Mouse (Mus musculus): ENCODE data around the gene Snx4.

Gene Snx4

DNA sequence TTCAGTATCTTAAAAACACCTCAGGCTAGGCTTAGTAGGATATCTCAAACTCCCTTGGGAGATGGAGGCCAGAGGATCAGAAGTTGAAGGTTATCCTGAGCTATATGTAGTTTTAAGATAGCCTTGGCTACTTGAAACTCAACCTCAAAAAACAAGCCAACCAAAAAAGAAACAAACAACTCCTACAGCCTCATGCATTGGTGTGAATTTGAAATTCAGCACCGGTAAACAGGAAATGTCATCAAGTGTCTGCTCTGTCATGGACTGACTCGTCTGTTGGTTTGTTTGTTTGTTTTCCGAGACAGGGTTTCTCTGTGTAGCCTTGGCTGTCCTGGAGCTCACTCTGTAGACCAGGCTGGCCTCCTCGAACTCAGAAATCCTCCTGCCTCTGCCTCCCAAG lies 20.6 kb downstream of the Snx4 start:
- no peak for DNase-seq (ENCODE audit: low spot score)

DNA sequence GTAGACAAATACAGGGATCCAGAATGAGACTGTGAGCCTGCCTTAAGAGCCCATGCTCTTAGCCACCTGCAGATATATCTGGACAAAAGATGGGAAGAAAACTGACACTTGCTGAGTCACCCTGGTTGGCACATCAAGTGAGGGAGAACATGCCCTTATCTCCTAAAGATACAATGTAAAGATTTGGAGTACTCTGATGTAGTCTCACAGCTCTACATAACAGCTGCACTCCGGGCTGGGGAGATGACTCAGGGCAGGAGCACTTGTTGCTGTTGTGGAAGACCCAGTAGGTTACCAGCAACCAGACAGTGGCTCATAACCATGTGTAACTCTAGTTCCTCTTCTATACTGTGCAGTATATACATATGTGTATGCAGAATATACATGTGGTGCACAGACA lies 31.8 kb downstream of the Snx4 start:
- no peak for DNase-seq (ENCODE audit: low spot score)

DNA sequence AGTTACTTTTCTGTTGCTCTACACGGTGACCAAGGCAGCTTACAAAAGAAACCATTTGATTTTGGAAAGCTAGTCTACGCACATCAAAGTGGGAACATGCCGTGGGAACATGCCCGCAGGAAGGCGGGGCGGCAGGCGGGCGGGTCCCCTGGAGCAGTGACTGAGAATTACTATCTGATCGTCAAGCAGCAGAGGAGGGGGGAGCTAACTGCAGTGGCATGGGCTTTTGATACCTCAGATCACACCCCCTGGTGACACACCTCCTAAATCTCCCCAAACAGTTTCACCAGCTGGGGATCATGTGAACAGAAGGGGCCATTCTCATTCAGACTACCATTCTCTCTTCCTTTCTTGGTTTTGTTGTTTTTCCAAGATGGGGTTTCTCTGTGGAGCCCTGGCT lies 37.3 kb downstream of the Snx4 start:
- no peak for DNase-seq (ENCODE audit: low spot score)

DNA sequence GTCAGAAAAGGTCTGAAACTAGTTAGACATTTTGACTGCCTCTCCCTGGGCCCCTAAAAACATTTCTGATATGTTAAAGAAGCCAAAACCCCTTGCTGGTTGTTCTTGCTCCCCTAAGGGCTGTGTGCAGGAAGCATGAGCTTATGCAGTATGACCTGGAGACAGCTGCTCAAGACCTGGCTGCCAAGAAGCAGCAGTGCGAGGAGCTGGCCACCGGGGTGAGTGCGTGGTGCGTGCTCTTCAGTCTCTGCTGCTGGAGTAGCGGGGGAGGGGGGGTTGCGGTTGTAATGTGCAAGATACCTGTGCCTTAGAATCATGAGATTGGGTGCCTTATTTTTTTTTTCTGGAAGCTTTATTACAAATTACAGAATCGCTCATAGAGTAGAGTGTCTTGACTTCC lies 38.7 kb downstream of the Snx4 start:
- DNase-seq (ENCODE audit: low spot score), result no peak

DNA sequence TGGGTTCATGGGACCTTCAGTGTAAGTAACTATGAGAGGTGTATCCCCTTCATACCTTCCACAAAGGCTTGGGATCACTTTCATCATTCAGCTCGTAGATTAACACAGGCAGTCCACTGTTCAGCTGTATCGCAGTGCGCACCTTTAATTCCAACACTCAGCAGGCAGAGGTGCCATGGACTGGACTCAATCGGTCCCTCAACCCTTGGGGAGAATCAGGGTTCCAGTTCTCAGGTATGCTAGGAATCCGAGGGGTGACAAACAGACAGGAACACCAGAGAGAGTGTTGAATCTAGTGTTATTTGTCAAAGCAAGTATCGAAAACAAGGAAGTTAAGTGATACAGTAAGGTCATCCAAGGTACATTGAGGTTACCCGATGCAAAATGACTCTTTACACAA lies 41.0 kb downstream of the Snx4 start:
- DNase-seq (ENCODE audit: low spot score), result no peak

DNA sequence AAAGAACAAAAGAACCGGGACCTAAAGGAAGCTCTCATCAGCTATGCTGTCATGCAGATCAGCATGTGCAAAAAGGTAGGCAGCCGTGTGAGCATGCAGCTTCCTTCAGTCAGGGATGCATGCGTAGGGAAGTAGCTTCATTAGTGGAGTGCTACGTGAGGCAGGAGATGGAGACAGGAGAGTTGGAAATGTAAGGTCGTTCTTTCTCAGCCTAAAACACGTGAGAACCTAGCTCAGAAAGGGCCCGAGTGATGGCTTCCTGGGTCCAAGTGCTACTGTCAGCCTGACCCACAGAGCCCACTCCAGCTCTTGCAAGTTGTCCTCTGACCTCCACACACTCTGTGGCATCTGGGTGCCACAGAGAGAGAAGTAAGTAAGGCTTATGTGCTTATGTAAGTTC lies 43.4 kb downstream of the Snx4 start:
- DNase-seq (ENCODE audit: low spot score), result no peak

DNA sequence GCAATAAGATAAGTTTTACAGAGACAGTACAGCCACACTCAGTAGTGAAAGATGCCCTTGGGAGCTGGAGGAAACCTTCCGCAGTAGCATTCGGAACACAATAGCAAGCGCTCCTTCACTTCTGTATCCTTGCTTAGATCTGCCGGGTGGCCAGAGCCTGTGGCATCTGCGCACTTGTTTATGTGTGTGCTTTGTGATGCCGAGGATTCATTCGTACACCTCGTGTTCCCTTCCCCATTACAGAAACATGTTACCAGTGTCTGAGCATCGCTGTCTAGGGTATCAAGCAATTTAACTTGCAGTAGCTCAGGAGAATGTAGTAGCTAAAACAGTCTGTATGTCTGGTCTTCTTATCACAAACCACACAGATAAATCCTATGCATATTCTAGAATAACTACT lies 44.1 kb downstream of the Snx4 start:
- DNase-seq (ENCODE audit: low spot score), result no peak

DNA sequence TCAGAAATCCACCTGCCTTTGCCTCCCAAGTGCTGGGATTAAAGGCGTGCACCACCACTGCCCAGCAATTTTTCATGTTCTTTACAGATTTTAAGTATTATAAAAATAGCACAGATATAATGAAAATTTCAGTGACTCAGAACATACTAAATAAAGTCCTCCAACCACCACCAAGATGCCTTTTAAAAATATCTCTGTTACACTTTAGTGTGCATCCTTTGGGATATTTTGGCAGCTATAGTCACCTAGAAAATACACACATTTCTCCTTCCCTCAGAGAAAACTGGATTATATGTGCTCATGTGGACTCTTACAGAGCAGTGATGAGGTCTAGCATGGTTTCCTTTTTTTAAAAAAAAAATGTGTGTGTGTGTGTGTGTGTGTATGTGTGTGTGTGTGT lies 46.3 kb downstream of the Snx4 start:
- DNase-seq (ENCODE audit: low spot score), result no peak

DNA sequence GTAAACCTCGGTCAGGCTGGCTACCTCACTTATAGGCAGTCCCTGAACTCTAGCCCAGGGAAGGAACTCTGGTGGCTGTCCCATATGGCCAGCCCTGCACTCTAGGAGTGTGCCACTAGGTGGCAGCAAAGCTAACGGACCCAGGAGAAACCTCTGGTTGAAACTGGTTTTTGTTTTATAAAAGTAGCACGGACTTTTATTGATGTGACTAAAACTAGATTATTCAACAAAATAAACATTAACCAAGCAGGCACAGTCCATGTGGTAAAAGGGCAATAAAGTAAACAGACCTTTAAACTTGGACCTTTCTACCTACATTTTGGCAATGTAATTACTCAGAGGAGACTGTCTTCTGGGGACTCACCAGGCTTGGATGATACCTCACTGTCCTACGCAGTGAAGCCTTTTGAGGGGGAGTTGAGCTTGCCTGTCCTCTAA lies 55.4 kb downstream of the Snx4 start:
- DNase-seq (ENCODE audit: low spot score), result peak; percentile 91

DNA sequence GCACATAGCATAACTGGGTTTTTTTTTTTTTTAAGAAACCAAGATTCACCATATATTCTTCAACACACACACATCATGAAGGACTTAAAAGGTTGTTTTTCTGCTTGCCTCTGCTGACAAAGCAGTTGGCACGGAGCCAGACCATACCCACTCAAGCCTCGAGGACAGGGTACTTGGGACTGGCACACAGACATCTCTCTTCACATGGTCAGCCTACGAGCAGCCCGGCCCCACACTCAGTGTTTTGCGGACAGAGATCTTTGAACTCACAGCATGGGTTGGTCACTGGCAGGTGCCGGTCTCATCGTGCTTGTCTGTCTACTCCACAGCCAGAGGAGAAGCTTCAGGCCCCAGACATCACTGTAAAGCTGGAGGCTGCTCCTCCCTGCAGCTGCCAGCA lies 56.5 kb downstream of the Snx4 start:
- no peak for DNase-seq (ENCODE audit: low spot score)

DNA sequence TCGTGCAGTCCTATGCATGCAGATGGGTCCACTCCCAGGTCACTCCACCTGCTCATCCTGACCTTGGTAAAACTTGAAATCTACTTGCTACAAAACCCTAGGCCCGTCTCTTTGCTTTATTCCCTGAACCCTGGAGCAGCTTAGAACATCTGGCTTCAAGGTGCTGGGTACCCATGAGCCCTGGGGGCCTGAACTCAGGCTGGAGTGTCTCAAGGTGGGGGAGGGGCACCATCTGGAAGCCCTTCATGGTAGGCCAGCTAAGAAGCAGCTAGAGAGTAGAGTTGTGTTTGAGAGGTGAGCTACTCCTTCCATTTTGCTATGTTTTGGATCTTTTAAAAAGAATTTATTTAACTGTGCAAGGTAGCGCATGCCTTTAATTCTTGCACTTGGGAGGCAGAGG lies 57.8 kb downstream of the Snx4 start:
- no peak for DNase-seq (ENCODE audit: low spot score)

DNA sequence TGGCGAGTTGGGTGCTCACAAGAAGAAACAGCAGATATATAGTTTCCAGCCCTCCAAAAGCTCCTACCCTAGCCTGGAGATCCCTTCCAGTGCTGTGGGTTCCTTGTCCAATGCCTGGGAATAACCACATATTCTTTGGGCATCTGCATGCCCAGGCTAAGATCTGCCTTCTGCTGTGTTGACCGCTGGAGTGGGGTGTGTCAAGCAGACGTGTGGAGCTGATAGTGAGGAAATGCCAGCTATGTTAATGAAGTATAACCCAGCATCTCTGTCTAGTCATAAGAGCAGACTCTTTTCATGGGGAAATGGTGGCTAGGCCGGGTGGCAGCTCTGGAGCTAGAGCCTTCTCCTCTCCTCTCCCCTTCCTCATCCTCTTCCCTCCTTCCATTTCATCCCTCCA lies 64.4 kb downstream of the Snx4 start:
- DNase-seq (ENCODE audit: low spot score), result no peak

DNA sequence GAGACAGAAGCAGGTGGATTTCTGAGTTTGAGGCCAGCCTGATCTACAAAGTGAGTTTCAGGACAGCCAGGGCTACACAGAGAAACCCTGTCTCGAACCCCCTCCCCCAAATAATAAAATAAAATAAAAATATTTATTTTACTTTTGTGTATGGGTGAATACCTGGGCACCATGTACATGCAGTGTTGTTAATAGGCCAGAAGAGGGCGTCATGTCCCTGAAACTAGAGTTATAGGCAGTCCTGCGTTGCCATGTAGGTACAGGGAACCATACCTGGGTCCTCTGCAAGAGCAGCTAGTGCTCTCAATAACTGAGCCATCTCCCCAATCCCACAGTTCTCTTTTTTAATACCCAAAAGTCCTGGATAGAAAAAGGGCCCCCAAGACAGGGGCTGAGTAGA lies 66.4 kb downstream of the Snx4 start:
- no peak for DNase-seq (ENCODE audit: low spot score)

DNA sequence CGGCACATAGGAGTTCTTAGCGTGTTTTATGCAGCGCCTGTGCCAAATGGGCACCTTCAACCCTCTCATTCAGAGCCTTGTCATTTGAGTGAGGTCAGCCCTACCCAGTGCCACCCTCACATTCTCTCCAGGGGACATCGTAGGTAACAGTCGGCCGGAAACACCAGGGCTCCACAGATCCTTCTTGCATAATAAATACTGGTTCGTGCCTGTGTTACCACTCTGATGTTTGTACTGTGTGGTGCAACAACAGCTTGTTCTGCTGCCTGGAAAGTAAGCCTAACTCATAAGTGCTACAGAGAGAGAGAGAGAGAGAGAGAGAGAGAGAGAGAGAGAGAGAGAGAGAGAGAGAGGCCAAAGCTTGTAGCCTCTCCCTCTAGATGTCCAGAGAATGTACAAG lies 66.8 kb downstream of the Snx4 start:
- no peak for DNase-seq (ENCODE audit: low spot score)

DNA sequence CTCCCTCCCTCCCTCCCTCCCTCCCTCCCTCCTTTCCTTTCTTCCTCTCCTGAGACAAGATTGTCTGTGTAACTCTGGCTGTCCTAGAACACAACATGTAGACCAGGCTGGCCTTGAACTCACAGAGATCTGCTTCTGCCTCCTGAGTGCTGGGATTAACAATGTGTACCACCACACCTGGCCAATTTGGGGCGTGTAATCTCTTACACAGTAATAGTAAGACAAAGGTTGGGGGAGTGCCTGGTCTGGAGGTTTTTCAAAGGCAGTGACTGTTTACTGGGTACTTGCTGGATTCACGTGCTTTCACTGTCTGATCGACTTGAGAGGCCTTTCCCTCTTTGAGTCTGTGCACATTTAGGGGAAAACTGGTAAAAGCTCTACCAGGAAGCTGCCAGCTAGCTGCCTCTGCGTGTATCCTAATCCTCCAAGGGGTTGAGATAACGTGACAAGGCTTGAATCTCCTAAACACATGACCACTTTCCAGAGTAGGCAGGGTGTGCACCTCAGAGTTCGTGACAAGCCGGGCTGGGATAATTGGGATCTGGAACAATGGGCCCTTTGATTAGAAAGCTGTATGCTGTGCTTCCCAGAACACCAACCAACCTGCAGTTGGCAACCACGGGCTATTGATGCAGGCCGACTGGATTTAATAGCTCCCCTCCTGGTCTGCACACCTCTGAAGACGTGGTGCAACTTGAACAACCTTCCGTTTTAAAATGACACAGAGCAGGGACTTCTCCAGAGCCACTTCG lies 74.6 kb downstream of the Snx4 start:
- peak; percentile 53 for DNase-seq (ENCODE audit: low spot score)

DNA sequence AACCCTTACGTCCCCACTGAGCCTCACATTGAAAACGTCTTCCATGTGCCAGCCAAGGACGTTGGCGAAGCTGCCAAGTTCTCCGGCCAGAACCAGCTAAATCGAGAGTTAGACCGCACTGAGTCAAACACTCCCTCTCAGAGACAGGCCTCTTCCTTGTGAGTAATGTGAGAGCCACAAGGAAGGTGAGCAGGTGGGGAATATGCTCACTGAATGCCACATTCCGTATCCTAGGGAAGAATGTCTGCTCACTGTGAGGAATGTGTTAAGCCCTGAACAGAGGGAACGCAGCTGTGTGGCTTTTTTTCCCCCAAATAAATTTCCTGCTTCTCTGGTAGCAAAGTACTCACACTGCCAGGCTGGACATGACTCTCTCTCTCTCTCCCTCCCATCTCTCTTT lies 75.3 kb downstream of the Snx4 start:
- no peak for DNase-seq (ENCODE audit: low spot score)

DNA sequence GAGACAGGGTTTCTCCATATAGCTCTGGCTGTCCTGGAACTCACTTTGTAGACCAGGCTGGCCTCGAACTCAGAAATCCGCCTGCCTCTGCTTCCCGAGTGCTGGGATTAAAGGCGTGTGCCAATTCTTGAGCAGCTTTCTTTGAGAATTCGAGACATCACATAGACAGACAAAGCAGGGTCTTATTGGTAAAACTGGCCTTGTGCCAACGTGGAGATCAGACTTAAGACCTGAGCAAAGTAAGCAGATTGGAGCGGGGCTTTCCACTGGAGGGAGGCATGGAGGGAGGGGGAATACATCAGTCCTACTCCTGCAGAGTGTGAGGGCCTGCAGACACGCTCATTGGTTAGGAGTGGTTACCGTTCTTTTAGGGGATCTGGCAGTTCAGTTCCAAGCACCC lies 75.9 kb downstream of the Snx4 start:
- DNase-seq (ENCODE audit: low spot score), result no peak

DNA sequence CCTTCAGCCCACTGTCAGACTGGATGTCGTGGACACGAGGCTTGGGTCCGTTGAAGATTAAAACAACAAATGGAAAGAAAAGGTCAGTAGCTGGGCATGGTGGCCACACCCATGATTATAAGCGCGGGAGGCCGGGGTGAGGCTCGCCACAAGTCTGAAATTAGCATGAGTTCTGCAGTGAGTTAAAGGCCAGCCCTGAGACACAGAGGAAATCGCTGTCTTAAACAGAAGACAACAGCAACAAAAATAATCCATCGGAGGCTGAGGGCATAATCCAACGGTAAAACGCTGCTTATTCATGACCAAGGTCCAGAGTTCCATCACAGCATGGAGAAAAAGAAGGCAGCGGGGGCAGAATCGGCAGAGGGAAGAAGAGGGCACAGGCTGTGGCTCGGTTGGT lies 81.8 kb downstream of the Snx4 start:
- no peak for DNase-seq (ENCODE audit: low spot score)

DNA sequence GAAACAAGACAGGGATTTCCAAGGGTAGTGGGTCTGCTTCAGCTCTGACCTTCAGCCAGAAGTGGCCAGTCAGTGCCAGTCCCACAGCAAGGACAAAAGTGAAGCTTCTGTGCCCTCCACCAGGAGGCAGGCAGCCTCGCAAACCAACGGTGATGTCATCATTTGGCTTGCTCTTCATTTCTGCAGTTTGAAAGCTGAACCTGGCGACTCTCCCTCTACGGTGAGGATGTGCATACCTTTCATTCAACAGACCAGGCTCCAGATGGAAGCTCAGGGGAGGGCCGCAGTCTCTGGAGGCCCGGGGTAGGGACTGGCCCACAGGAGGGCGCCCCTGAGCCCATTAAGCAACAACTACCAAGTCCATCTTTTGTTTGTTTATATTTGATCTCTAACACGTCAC lies 85.9 kb downstream of the Snx4 start:
- peak; percentile 68 for DNase-seq (ENCODE audit: low spot score)

DNA sequence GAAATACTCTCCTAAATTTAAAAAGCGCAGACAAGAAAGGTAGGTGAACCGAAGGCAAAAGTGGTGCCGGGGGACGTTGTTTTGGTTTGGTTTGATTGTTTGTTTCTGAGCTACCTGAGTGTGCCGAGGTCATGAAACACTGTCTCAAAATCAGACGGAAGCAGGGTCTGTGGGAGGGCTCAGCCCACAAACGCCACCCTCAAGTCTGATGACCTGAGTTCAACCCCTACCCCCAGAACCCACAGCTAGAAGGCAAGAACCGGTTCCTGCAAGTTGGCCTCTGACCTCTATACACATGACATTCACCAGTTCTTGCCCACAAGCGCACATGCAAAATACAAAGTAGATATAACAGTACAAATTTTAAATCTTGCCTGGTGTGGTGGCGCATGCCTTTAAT lies 86.4 kb downstream of the Snx4 start:
- DNase-seq (ENCODE audit: low spot score), result no peak

DNA sequence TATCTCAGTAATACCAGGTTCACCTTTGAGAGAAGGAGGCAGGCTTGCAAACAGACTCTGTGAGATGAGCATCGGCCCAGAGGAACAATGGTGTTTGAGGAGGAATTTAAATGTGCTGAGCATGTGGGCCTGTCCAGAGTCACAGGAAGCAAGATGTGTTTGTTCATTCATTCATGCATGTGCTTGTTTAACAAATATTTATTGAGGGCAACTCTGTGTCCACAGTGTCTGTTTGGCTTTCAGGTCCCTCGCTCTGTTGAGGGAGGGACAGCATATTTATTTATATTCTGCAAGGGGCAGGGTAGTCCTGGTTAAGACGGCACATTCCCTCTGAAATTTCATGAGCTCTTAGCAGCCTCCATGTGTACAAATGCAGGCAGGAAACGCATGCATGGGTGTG lies 87.2 kb downstream of the Snx4 start:
- no peak for DNase-seq (ENCODE audit: low spot score)

DNA sequence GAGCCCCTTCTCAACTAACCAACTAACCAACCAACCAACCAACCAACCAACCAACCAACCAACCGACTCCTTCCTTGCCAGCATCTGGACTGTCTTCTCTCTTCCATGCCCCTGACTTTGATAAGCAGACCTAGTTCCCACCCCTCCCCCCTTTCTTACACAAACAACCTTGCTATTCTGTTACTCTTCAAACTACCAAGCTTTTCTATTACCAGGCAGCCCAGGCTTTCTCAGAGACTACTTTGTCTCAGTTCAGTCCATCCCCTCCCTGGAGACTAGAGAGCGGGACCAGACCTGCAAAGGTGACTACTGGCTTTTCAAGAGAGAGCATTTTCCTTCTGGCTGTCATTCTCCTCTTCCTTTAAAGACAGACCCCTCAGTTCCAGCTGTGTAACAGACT lies 88.2 kb downstream of the Snx4 start:
- no peak for DNase-seq (ENCODE audit: low spot score)

DNA sequence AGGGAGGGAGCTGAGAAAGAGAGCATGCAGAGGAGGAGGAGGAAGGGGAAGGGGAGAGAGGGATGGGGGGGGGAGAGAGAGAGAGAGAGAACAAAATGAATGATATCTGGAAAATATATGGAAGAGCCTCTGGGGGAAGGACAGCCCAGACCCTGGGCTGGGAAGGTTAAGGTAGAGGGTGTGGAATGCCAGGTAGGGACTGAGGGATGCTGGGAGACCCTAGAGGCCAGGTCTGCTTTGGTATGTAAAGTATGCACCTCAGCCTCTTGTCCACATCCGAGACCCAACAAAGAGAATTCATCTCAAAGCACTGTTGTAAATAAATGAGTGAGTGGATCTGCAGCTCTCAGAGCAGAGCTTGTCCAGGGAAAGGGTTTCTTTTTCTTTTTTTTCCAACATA lies 91.1 kb downstream of the Snx4 start:
- no peak for DNase-seq (ENCODE audit: low spot score)

DNA sequence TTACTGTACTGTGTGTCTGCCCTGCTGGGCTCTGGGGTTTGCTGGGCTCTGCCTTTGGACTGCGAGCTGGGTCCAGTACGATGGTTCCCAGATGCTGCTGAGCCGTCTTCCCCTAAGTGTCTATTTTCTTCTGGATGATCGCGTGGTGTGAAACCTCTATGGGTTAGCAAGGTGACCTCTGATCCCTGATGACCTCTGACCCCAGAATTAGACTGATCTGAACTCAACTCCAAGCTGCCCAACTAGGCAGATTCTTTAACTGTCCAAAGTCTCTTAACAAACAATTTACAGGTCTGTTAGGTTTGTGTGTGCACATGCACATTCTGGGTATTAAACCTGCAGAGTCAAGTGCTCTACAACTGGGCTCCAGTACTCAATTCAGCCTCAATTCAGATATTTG lies 91.9 kb downstream of the Snx4 start:
- DNase-seq (ENCODE audit: low spot score), result no peak

DNA sequence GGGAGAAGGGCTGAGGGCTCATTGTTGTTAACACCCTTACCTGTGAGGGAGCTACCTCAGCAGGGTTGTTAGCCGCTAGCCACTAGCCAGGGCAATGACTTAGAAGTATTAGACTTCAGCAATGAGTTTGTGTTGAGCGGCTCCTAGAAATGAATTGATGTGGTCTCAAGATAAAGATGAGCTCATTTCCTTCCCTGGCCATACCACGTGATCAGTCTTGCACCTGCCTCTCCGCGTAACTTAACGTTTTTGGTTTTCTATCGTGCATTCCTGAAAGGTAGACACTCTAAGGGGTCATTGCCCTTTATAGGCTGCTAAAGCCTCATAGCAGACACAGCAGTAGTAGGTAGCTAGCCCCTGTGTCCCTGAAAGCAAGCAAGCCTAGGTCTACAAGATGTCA lies 92.4 kb downstream of the Snx4 start:
- DNase-seq (ENCODE audit: low spot score), result no peak
